Mouse (Mus musculus) embryo, embryonic 11 days (tissue): ENCODE measurements at regions not wholly inside any gene's neighbourhood (a gene's known extent, or its start where the extent isn't known, plus 50 kb on each side); places are given as distances from the start of the nearest gene placed in this dataset.

Source experiments
- DNase-seq: peaks from one replicate; pipeline ENCODE4 v3.0.0-alpha.2; 2015

GRCm38 (mm10) chr15:51265971-51266370 is 2618.7 kb upstream of the Gm7489 start:
- no peak for DNase-seq

DNA sequence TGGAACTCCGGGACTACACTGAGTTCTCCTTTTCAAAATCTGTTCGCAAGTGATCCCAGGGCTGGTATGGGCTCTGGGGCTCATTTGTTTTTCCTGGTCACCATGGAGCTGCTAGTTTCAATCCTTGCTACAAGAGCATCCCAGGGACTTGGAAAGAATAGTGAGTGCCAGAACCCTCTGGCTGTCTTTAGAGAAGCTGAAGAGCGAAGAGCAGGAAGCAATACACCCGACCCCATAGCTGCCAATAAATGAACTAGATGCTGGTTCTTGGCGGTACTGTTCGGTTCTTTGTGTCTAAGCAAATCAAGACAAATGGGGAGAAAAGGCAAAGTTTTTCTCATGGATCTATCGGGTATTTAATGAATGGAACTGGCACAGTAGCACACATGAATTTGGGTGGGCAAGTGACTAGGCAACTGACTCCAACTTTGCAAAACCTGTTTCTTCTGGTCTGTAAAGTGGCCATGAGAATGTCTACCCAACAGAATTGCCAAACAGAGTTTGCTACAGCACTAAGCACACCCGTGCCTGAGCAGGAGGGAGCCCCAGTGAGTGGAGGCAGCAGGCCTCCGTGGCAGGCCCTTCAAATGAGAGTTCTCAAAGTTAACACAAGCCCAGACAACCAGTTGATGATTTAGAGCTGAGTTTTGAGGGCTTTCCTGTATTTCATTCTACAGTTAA is 2612.9 kb upstream of the Gm7489 start:
- DNase-seq = no peak

DNA sequence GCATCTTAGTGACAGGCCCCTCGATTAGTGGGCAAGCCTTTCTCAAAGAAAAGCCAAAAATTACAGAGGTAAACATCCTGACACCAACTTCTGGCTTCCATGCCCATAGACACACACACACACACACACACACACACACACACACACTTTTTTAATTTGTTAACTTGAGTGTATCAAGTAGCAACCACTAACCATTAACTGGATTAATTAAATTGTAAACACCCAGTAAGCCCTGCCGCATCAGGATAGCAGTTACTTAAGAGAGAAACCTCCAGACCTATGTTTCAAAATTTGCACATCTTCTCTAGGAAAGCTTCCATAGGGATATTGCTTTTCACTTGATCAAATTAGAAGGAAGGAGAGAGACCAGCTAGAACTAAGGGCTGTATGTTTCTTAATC is 2599.4 kb upstream of the Gm7489 start:
- DNase-seq = no peak

DNA sequence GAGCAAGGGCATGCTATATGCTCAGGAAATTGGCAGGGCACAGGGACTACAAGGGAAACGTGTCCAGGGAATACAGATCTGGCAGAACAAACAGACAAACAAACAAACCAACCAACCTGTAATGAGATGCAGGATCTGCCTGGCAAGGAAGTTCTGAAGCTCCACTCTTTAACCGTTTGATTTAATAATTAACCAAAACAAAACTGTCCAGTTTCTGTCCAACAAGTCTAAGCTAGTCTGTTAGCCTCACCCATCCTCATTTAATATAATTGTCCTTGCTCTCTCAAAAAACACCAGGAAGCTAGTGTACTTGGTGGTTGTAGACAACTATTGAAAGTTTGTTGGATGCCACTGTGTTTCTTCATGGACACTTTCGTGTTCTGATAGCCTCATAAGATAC is 2598.4 kb upstream of the Gm7489 start:
- DNase-seq = no peak

- DNase-seq = peak; percentile 16
Measured at GRCm38 (mm10) chr15:51288911-51289432, 2595.7 kb upstream of the Gm7489 start.

DNA sequence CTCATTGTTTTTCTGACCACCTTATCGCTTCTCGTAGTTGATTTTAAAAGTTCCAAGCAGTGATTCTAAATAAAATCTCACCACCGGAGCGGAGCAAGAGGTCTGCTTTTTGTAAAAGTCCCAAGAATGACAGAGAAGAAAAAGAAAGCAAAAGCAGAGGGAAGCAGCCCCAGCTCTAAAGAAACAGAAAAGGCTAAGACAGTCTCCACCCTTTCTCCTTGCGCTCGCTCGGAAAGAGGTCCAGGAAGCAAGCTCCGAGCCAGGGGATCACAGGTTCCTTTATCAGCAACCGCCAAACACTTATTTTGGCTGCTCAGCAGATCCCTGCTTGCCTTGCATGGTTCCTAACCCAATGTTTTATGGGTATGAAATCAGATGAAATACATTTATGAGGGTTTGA is 2594.8 kb upstream of the Gm7489 start:
- DNase-seq = no peak

DNA sequence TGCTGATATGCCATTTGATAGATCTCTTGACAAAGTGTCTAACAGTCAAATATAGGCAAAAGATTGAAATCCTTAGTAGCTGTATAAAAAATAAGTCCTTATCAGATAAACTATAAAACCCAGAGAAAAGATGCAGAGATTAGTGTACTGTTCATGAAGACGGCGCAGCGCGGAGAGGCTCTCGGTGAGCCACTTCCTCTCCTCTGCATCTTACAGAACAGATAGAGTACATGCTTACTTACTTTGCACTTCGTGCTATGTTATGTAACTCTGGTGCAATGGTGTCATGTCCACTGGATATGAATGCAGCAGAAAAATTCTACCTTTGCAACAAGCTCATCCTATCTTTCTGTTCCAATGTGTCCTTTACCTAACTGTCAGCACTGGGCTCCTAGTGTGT is 2593.5 kb upstream of the Gm7489 start:
- no peak for DNase-seq

- no peak for DNase-seq
Measured at GRCm38 (mm10) chr15:51296841-51297240, 2587.9 kb upstream of the Gm7489 start.

GRCm38 (mm10) chr15:51318072-51318471 is 2566.6 kb upstream of the Gm7489 start:
- DNase-seq = no peak

DNA sequence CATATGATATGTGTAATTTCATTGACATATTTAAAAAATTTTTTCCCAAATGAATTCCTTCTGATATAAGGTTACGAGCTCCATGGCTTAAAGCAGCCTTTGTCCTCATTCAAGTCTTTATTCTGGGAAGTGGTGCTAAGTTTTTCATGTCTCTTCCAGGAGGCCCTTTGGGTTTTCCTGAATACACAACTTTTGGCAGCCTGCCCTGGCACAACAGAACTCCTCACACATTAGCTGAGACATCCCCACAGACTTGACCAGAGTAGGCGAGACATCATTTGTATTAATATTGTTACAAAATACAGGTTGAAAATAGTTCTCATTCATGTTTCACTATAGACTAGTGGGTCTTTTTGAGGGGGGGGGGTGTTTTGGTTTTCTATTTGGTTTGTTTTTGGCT is 2565.9 kb upstream of the Gm7489 start:
- DNase-seq = no peak

DNA sequence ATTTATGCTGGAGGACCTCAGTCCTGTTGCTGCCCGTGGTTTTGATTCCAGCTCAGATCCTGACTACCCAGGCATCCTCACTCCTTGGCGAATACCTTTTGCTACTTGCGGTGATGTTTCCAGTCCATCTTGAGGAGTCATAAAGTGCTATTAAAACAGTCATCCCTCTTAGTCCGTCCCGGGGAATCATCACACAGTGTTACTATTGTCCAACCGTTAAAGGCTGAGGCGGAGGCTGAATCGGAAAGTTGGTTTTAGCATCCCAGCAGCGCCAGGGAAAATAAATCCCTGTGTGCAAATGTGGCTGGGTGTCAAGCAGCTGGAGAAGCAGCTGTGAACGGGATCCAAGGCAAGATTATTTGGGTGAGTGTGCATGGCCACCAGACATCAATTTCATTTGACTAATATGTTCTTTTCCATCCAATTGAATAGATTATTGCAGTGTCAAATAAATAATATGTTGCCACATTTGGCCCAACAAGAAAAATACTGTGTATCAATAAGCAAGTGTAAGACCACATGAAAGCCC is 2564.3 kb upstream of the Gm7489 start:
- DNase-seq = no peak

DNA sequence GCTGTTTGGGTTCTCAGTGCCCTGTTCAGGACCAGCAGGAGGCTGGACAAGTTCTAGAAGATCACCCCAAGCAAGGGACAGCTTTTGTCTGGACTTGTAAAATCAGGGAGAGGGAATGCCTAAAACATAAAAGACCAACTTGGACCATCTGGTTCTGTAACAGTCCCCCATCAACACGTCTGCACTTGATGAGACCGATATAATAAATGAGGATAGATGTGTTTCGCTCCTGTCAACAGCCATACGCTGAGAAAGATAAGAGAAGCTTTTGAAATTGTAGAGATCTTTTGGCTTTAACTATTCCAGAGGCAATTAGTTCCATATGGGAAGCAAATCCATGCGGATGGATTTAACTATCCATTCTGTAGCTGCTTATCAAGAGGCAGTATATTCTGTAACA is 2561.4 kb upstream of the Gm7489 start:
- DNase-seq = peak; percentile 22

DNA sequence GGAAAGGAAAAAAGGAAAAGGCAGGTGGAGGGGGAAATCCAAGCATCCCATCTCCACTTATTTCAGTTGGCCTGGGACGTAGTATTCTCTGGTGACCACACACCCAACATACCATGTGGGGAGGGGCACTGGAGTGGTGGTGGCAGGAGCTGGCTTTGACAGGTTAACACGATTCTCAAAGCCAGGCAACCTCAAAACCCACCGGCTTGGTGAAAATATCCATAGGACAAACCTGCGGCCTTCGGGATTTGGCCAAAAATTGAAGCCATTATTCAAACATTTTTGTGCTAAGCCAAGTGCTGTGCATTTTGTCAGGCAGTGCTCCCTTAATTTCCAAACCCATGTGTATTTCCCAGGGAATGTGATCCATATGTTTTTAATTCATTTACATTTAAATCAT is 2560.5 kb upstream of the Gm7489 start:
- peak; percentile 16 for DNase-seq

DNA sequence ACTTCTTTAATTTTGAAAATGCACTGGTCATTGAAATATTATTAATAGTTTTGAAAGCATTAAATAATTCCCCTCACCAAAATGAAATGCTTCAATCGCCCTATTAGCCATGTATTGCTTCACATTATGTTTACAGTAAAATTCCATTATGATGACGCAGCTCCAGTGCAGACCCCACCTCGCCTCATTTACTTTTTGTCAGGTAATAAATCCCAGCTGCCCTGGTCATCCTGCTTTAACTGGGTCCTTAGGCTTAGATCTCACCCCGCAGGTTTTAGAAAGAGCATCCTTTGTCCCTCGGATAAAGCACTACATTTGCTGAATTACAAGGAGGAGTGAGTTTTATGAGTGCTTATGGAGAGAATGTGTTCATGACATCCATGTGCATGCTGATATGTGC is 2557.0 kb upstream of the Gm7489 start:
- DNase-seq = peak; percentile 17

DNA sequence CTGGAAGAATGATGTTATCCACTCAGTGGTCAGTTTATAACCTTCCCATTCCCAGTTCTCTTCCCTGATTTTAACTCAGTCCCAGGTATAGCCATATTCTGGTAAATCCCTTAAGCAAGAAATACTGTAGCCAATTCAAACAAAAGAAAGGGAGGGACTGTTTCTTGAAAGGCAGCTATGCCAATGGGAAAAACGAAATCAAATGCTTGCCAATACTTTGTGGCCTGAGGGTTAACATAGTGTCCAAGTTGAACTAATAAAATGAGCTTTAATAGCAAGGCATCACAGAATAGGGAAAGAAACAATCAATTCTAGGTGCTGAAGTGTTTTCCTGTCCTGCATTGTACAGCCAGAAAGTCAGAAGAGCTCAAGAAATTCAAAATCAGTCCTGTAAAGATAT is 2548.3 kb upstream of the Gm7489 start:
- DNase-seq = no peak

DNA sequence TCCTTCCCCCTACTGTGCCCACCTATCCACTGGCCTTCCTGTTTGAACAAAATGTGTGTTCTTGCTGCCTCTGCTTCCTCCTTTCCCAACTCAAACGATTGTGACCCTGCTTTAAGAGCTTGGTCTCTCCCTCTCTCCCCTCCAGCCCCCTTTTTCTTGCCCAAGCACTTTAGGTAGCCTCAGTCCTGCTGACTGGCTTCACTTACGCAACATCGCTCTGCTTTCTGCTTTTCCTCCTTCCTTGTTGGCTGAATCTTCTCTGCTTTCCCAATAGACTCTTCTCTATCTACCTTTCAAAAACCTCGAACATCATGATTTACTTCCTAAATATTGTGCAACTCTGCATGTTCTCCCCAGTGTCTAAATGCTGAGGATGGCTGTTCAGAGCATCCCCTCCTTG is 2538.4 kb upstream of the Gm7489 start:
- DNase-seq = no peak

GRCm38 (mm10) chr15:51363391-51363790 is 2521.3 kb upstream of the Gm7489 start:
- no peak for DNase-seq

DNA sequence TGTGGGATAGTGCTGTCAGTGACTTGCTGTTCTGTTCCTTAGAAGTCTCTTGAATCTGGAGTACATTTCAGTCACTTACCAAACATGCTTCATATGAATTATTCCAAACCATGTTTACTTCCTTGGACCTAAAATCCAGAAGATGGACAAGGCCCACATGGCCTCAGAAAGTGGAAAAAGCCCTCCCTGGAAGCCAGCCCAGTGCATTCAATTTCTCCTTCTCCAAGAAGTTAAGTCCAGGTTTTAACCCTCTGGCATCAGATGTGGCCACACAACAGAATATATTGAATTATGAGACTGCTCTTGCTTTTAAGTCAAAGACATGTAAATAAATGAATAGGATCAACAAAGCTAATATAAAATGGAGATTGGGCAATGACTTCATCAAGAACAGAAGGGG is 2513.5 kb upstream of the Gm7489 start:
- no peak for DNase-seq

GRCm38 (mm10) chr15:51390383-51390782 is 2494.3 kb upstream of the Gm7489 start:
- DNase-seq = no peak

GRCm38 (mm10) chr15:51391352-51391751 is 2493.4 kb upstream of the Gm7489 start:
- DNase-seq = no peak

- DNase-seq = no peak
Measured at GRCm38 (mm10) chr15:51392449-51393405, 2492.0 kb upstream of the Gm7489 start.

- no peak for DNase-seq
Measured at GRCm38 (mm10) chr15:51395961-51396360, 2488.7 kb upstream of the Gm7489 start.

GRCm38 (mm10) chr15:51403581-51403980 is 2481.1 kb upstream of the Gm7489 start:
- no peak for DNase-seq

GRCm38 (mm10) chr15:51409791-51410308 is 2474.9 kb upstream of the Gm7489 start:
- DNase-seq = no peak
